Mouse (Mus musculus) brain, embryonic 14.5 days (tissue): ENCODE measurements around the gene Cpm.

Source experiments
- CTCF ChIP-seq: fragments of 200-500 bp; IDR thresholded peaks from 2 replicates; pipeline ENCODE4 v1.5.1; 2012; ENCODE audit warnings: inconsistent platforms, mild to moderate bottlenecking, moderate library complexity, borderline replicate concordance; ENCODE audit not compliant: insufficient read depth, insufficient read length; ENCODE audit errors: extremely low read depth
- POLR2A ChIP-seq: fragments of 200-500 bp; IDR thresholded peaks from 2 replicates; pipeline ENCODE4 v1.6.1; 2012; ENCODE audit warnings: mild to moderate bottlenecking, inconsistent platforms, borderline replicate concordance; ENCODE audit not compliant: poor library complexity, insufficient read depth, insufficient read length, severe bottlenecking; ENCODE audit errors: extremely low read depth

DNA sequence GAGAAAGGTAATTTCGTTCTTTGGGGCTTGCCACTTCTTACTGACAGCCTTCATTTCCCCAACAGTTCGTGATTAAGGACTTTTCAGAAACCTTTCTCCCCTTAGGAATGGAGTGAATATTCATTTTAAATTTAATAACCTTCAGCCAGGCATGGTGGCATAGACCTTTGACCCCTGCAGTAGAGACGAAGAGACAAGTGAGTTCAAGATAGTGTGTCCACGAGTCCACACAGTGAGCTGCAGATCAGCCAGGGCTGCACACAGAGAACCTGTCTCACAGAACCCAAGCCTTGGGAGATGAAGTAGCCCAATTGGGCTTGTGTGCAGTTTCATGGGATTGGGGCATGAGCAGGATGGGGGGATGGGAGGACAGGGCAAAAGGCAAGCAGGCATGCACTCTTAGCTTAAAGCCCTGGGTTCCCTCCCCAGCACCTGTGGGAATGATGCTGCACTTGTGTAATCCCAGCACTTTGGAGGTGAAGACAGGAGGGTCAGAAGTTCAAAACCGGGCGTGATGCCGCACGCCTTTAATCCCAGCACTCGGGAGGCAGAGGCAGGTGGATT, 83.0 kb downstream of the Cpm start:
- TF ChIP-seq POLR2A: no peak
- no peak for TF ChIP-seq CTCF
